Mouse (Mus musculus) yolk sac, embryonic 10.5 days (tissue): ENCODE data around the gene Cyp11a1.

Experiments
- DNase-seq: peaks from one replicate; pipeline ENCODE4 v3.0.0-alpha.2; 2017; ENCODE audit warnings: low spot score

Gene Cyp11a1

GRCm38 (mm10) chr9:57972776-57973439 is 33.3 kb upstream of the Cyp11a1 start:
- DNase-seq: no peak

GRCm38 (mm10) chr9:57973440-57974066 is 32.7 kb upstream of the Cyp11a1 start:
- DNase-seq: no peak

GRCm38 (mm10) chr9:57974221-57974620 is 32.0 kb upstream of the Cyp11a1 start:
- DNase-seq: no peak

GRCm38 (mm10) chr9:57975200-57975821 is 30.9 kb upstream of the Cyp11a1 start:
- no peak for DNase-seq

- DNase-seq: no peak
Observed at GRCm38 (mm10) chr9:57978025-57978424, 28.2 kb upstream of the Cyp11a1 start.

GRCm38 (mm10) chr9:57978858-57979257 is 27.4 kb upstream of the Cyp11a1 start:
- no peak for DNase-seq

- no peak for DNase-seq
Observed at GRCm38 (mm10) chr9:57980570-57980969, 25.6 kb upstream of the Cyp11a1 start.

- no peak for DNase-seq
Observed at GRCm38 (mm10) chr9:57985304-57985703, 20.9 kb upstream of the Cyp11a1 start.

GRCm38 (mm10) chr9:57986293-57986692 is 19.9 kb upstream of the Cyp11a1 start:
- DNase-seq: no peak

- DNase-seq: no peak
Observed at GRCm38 (mm10) chr9:57988098-57988497, 18.1 kb upstream of the Cyp11a1 start.

- no peak for DNase-seq
Observed at GRCm38 (mm10) chr9:57989309-57989708, 16.9 kb upstream of the Cyp11a1 start.

- DNase-seq: no peak
Observed at GRCm38 (mm10) chr9:57990438-57991110, 15.6 kb upstream of the Cyp11a1 start.

GRCm38 (mm10) chr9:57992060-57992459 is 14.2 kb upstream of the Cyp11a1 start:
- DNase-seq: no peak

- no peak for DNase-seq
Observed at GRCm38 (mm10) chr9:57992781-57993591, 13.2 kb upstream of the Cyp11a1 start.

- DNase-seq: no peak
Observed at GRCm38 (mm10) chr9:57995282-57995681, 10.9 kb upstream of the Cyp11a1 start.

- DNase-seq: no peak
Observed at GRCm38 (mm10) chr9:57997511-57998031, 8.6 kb upstream of the Cyp11a1 start.

GRCm38 (mm10) chr9:57998032-57998659 is 8.1 kb upstream of the Cyp11a1 start:
- DNase-seq: peak; percentile 60

GRCm38 (mm10) chr9:57998685-57999084 is 7.5 kb upstream of the Cyp11a1 start:
- DNase-seq: no peak

GRCm38 (mm10) chr9:57999676-58000075 is 6.5 kb upstream of the Cyp11a1 start:
- DNase-seq: no peak

- no peak for DNase-seq
Observed at GRCm38 (mm10) chr9:58003272-58003671, 2.9 kb upstream of the Cyp11a1 start.

- no peak for DNase-seq
Observed at GRCm38 (mm10) chr9:58008336-58009014, 2.3 kb downstream of the Cyp11a1 start.
